In genomic region chr2:163897026-163897425, GRCm38 (mm10) we compare ENCODE assay signal across 28 mouse cellular contexts. TPM values are rescaled to one million over a fixed set of nuclear protein-coding genes. Genes with fewer than 3 reads are reported as not detected.
A peak's percentile ranks its signal among the peaks of the same experiment; 100 is the strongest.
DNase-seq lines count a peak whose midpoint lies in the region; TF ChIP-seq lines count a peak whose summit lies in the region.
"Had no signal": no experiment of that assay in that cellular context is flagged by ENCODE, and none has a peak within 500 bp of the region (broad histone marks: within the 10 kb centered on the region; RNA-seq: fewer than 3 reads in every experiment).

No protein-coding gene starts in this region.

- TF ChIP-seq POLR2A in MEL (IDR thresholded peaks at IDR 0.05; ENCODE audit: control insufficient read depth in 1 of 2, insufficient read depth in 1 of 2, low read depth in 1 of 2, low read length in 2 of 2, poor library complexity in 1 of 2), result no peak

- no peak overlapping the region for H3K27ac ChIP-seq in MEL (ENCODE audit: control insufficient read depth, low read depth, low read length)
- H3K27ac ChIP-seq: embryonic facial prominence, embryonic 12.5 days; forebrain, embryonic 13.5 days; forebrain, embryonic 15.5 days had no signal

- no peak overlapping the region for H3K4me3 ChIP-seq in MEL (ENCODE audit: control insufficient read depth in 1 of 2, insufficient read depth in 1 of 2, low read depth in 2 of 2, low read length in 2 of 2)
- H3K4me3 ChIP-seq: embryonic facial prominence, embryonic 12.5 days; forebrain, embryonic 13.5 days; forebrain, embryonic 15.5 days had no signal

- no peaks in the 10 kb centered on the region for H3K4me1 ChIP-seq in MEL (ENCODE audit: control insufficient read depth in 1 of 2, insufficient read depth in 2 of 2, low read length in 2 of 2)
- H3K4me1 ChIP-seq: embryonic facial prominence, embryonic 12.5 days; forebrain, embryonic 13.5 days had no signal

- no peaks in the 10 kb centered on the region for H3K79me2 ChIP-seq in MEL (ENCODE audit: control insufficient read depth, insufficient read depth, low read length, poor library complexity)

- TF ChIP-seq CTCF in MEL (IDR thresholded peaks at IDR 0.05 in 2 of 3, conservative IDR thresholded peaks at IDR 0.05 in 1 of 3; ENCODE audit: control insufficient read depth in 1 of 3, insufficient read depth in 1 of 3, low read depth in 2 of 3, low read length in 3 of 3, poor library complexity in 1 of 3, severe bottlenecking in 1 of 3), result no peak

- H3K36me3 ChIP-seq in MEL (ENCODE audit: control insufficient read depth in 1 of 2, insufficient read depth in 2 of 2, low read length in 2 of 2), result no peaks in the 10 kb centered on the region
- H3K36me3 ChIP-seq: embryonic facial prominence, embryonic 12.5 days; forebrain, embryonic 15.5 days; G1E had no signal

- TF ChIP-seq RAD21 in MEL (IDR thresholded peaks at IDR 0.05; ENCODE audit: low read depth, low read length), result no peak

- peaks cover 0 to 4% of the 10 kb centered on the region in 2 experiments; a peak in 2 of 4 replicates for H3K27me3 ChIP-seq in MEL (ENCODE audit: control insufficient read depth in 1 of 2, insufficient read depth in 2 of 2, low read length in 2 of 2)
- H3K27me3 ChIP-seq: embryonic facial prominence, embryonic 12.5 days; forebrain, embryonic 13.5 days; forebrain, embryonic 15.5 days had no signal

- no peak overlapping the region for H3K9ac ChIP-seq in MEL (ENCODE audit: control insufficient read depth, low read depth, low read length, poor library complexity, severe bottlenecking)
- H3K9ac ChIP-seq: embryonic facial prominence, embryonic 12.5 days; forebrain, embryonic 13.5 days; forebrain, embryonic 15.5 days; forebrain, postnatal 0 days had no signal

- H3K9me3 ChIP-seq in MEL (replicated peaks; ENCODE audit: insufficient read depth, low read length), result no peaks in the 10 kb centered on the region
- H3K9me3 ChIP-seq: embryonic facial prominence, embryonic 12.5 days; forebrain, embryonic 13.5 days; forebrain, embryonic 15.5 days; G1E had no signal

- DNase-seq in cerebellum, postnatal 10 days, result peak; percentile 36
- no peak for DNase-seq in cerebellum, postnatal 25 days
- DNase-seq in 416B (ENCODE audit: low read depth) (peak; percentile 1), MEL (ENCODE audit: low read depth, low spot score) (peak; percentile 37)
- DNase-seq in adrenal gland, postnatal 25 days, result no peak
- DNase-seq in urinary bladder, postnatal 36 days (ENCODE audit: low spot score in 2 of 2), result no peak
- DNase-seq: adrenal gland, adult 8-10 months; adrenal gland, postnatal 14 days; B cell, adult 2 months; cerebellum, adult 11 months; cerebellum, adult 8-10 months; cerebellum, adult 9-11 months; cerebellum, postnatal 36 days; embryo, embryonic 11 days; forebrain, postnatal 0 days had no signal

- TF ChIP-seq EP300 in MEL (IDR thresholded peaks at IDR 0.05; ENCODE audit: low read depth in 1 of 2, low read length in 2 of 2), result no peak

TF ChIP-seq in MEL, 35 proteins besides CTCF, POLR2A, EP300 and RAD21:
- TF ChIP-seq KAT2A (conservative IDR thresholded peaks at IDR 0.05; ENCODE audit: low read depth, low read length), result no peak
- TF ChIP-seq MEF2A (IDR thresholded peaks at IDR 0.05; ENCODE audit: extremely low read depth, insufficient replicate concordance, low read depth, low read length, poor library complexity, severe bottlenecking), result no peak
- no peak for TF ChIP-seq GATA1 (IDR thresholded peaks at IDR 0.05; ENCODE audit: low read depth, low read length)
- TF ChIP-seq BHLHE40 (IDR thresholded peaks at IDR 0.05; ENCODE audit: borderline replicate concordance, low read depth, low read length), result no peak
- TF ChIP-seq ZC3H11A (IDR thresholded peaks at IDR 0.05; ENCODE audit: low read depth, low read length), result no peak
- no peak for TF ChIP-seq TAL1 (IDR thresholded peaks at IDR 0.05; ENCODE audit: low read length)
- no peak for TF ChIP-seq ELF1 (IDR thresholded peaks at IDR 0.05; ENCODE audit: low read depth, low read length)
- TF ChIP-seq RCOR1 (IDR thresholded peaks at IDR 0.05; ENCODE audit: low read depth, low read length), result no peak
- TF ChIP-seq MAFK (IDR thresholded peaks at IDR 0.05; ENCODE audit: borderline replicate concordance, low read depth, low read length), result no peak

RNA-seq across cellular contexts. Expression of gene Rims4, which starts 21.5 kb away (rescaled TPM):
- total RNA-seq in MEL (2012; rRNA removed), result not detected in 2 replicates
- polyA plus RNA-seq in MEL (2012; ENCODE audit: insufficient read depth in 1 of 2, insufficient read length in 2 of 2, low read depth in 1 of 2, low replicate concordance in 2 of 2, missing spikeins in 1 of 2), result not detected
- total RNA-seq in adrenal gland, postnatal 25 days (2021), result 182 and 190 TPM in 2 replicates
- total RNA-seq: CH12.LX; common myeloid progenitor, adult 5-6 weeks had no signal
- polyA plus RNA-seq: activated CD4-positive, CD25-positive, alpha-beta regulatory T cell, adult 4 months; CD4-positive, CD25-positive, alpha-beta regulatory T cell, adult 4 months; G1E; Patski had no signal

RNA-seq across cellular contexts. Expression of gene Kcnk15, which starts 43.6 kb away (rescaled TPM):
- total RNA-seq in MEL (2012; rRNA removed), result not detected in 2 replicates
- polyA plus RNA-seq in MEL (2012; ENCODE audit: insufficient read depth in 1 of 2, insufficient read length in 2 of 2, low read depth in 1 of 2, low replicate concordance in 2 of 2, missing spikeins in 1 of 2), result not detected
- total RNA-seq in adrenal gland, postnatal 25 days (2021), result not detected in 2 replicates
- total RNA-seq: adrenal gland, adult 18-20 months; adrenal gland, adult 8-10 months; adrenal gland, postnatal 14 days; adrenal gland, postnatal 4 days; CH12.LX; common myeloid progenitor, adult 5-6 weeks; G1E had no signal
- polyA plus RNA-seq: activated CD4-positive, CD25-positive, alpha-beta regulatory T cell, adult 4 months; CD4-positive, CD25-positive, alpha-beta regulatory T cell, adult 4 months; embryonic facial prominence, embryonic 12.5 days; embryonic facial prominence, embryonic 14.5 days; forebrain, embryonic 11.5 days; forebrain, embryonic 13.5 days; forebrain, embryonic 15.5 days; forebrain, postnatal 0 days; G1E; Patski had no signal

Comparison
In these comparisons a context has a peak if more than half of its experiments do, and no peak if none do; other contexts are left out.
1. DNase-seq: peak in cerebellum, postnatal 10 days (2 of 2), 416B (single experiment) and MEL (single experiment); none in cerebellum, postnatal 25 days (0 of 2), adrenal gland, postnatal 25 days (single experiment) and urinary bladder, postnatal 36 days (0 of 2).
2. RNA of gene Rims4, which starts 21.5 kb away (total RNA-seq): 182 to 190 TPM in adrenal gland, postnatal 25 days; not detected in MEL; every median in the first group is over 100 times any median in the second.